ENCODE assay signal across 7 mouse cellular contexts in genomic region chr7:13036806-13037205, GRCm38 (mm10). TPM values are rescaled to one million over a fixed set of nuclear protein-coding genes. Genes with fewer than 3 reads are reported as not detected.
DNase-seq lines count a peak whose midpoint lies in the region; ATAC-seq and TF ChIP-seq lines count a peak whose summit lies in the region.

No protein-coding gene starts in this region.

- H3K9me3 ChIP-seq in lung, postnatal 0 days (ENCODE audit: low read length), result no peaks in the 10 kb centered on the region
- H3K9me3 ChIP-seq in forebrain, embryonic 12.5 days, result no peaks in the 10 kb centered on the region
- H3K9me3 ChIP-seq in limb, embryonic 12.5 days, result no peaks in the 10 kb centered on the region
- H3K9me3 ChIP-seq in stomach, embryonic 14.5 days (ENCODE audit: control insufficient read depth, low read depth, low read length), result no peaks in the 10 kb centered on the region

- WGBS in lung, postnatal 0 days, result 24% methylated on average over 4 of the region's 4 CpGs
- WGBS in forebrain, embryonic 12.5 days, result 46% methylated on average over 4 of the region's 4 CpGs
- WGBS in limb, embryonic 12.5 days, result 40% methylated on average over 4 of the region's 4 CpGs
- 30% methylated on average over 4 of the region's 4 CpGs for WGBS in stomach, embryonic 14.5 days

- H3K27me3 ChIP-seq in lung, postnatal 0 days (replicated peaks; ENCODE audit: insufficient read depth, low read length), result no peaks in the 10 kb centered on the region
- H3K27me3 ChIP-seq in forebrain, embryonic 12.5 days, result peaks cover 13% of the 10 kb centered on the region
- H3K27me3 ChIP-seq in limb, embryonic 12.5 days, result peaks cover 15% of the 10 kb centered on the region
- H3K27me3 ChIP-seq in stomach, embryonic 14.5 days (ENCODE audit: control insufficient read depth, insufficient read depth, low read length), result no peaks in the 10 kb centered on the region

- peak overlapping the region; percentile 62 for H3K4me2 ChIP-seq in lung, postnatal 0 days (replicated peaks; ENCODE audit: low read depth, low read length)
- peak overlapping the region; percentile 91 for H3K4me2 ChIP-seq in forebrain, embryonic 12.5 days
- peak overlapping the region; percentile 92 for H3K4me2 ChIP-seq in limb, embryonic 12.5 days
- H3K4me2 ChIP-seq in stomach, embryonic 14.5 days (replicated peaks; ENCODE audit: low read depth, low read length), result peak overlapping the region; percentile 84

- peak overlapping the region; percentile 100 for H3K27ac ChIP-seq in lung, postnatal 0 days (ENCODE audit: low read length)
- peak overlapping the region; percentile 100; the same call in 1 of the 2 replicates for H3K27ac ChIP-seq in forebrain, embryonic 12.5 days
- H3K27ac ChIP-seq in limb, embryonic 12.5 days, result no peak overlapping the region
- H3K27ac ChIP-seq in stomach, embryonic 14.5 days (ENCODE audit: low read length), result no peak overlapping the region

- H3K4me3 ChIP-seq in lung, postnatal 0 days (ENCODE audit: low read depth, low read length), result peak overlapping the region; percentile 84
- peak overlapping the region; percentile 78 for H3K4me3 ChIP-seq in forebrain, embryonic 12.5 days (replicated peaks)
- H3K4me3 ChIP-seq in limb, embryonic 12.5 days (replicated peaks), result peak overlapping the region; percentile 73
- peak overlapping the region; percentile 51 for H3K4me3 ChIP-seq in stomach, embryonic 14.5 days (ENCODE audit: low read depth, low read length)

- intact Hi-C loops in left cerebral cortex, postnatal 10 days (cut with DNase I), result no loop called here

- H3K4me1 ChIP-seq in lung, postnatal 0 days (ENCODE audit: insufficient read depth, low read depth, low read length), result peaks cover 29% of the 10 kb centered on the region
- peaks cover 47% of the 10 kb centered on the region for H3K4me1 ChIP-seq in forebrain, embryonic 12.5 days
- peaks cover 35% of the 10 kb centered on the region for H3K4me1 ChIP-seq in limb, embryonic 12.5 days (replicated peaks)
- peaks cover 33% of the 10 kb centered on the region for H3K4me1 ChIP-seq in stomach, embryonic 14.5 days (ENCODE audit: control insufficient read depth, insufficient read depth, low read length)

- DNase-seq in lung, postnatal 0 days (ENCODE audit: low spot score), result no peak
- no peak for DNase-seq in lung, postnatal 36 days
- no peak for DNase-seq in left cerebral cortex, postnatal 10 days (ENCODE audit: extremely low spot score in 1 of 2, low spot score in 2 of 2)
- no peak for DNase-seq in adrenal gland, postnatal 4 days (ENCODE audit: low spot score in 2 of 2)

- peaks cover 7% of the 10 kb centered on the region; the same call in 1 of the 2 replicates for H3K36me3 ChIP-seq in lung, postnatal 0 days (ENCODE audit: insufficient read depth, low read length)
- peaks cover 35% of the 10 kb centered on the region for H3K36me3 ChIP-seq in forebrain, embryonic 12.5 days (replicated peaks)
- H3K36me3 ChIP-seq in limb, embryonic 12.5 days, result peaks cover 32% of the 10 kb centered on the region
- H3K36me3 ChIP-seq in stomach, embryonic 14.5 days (ENCODE audit: control insufficient read depth, insufficient read depth, low read length), result peaks cover 30% of the 10 kb centered on the region

- no peak for TF ChIP-seq CTCF in lung, postnatal 0 days (IDR thresholded peaks at IDR 0.05)

- H3K9ac ChIP-seq in lung, postnatal 0 days (replicated peaks; ENCODE audit: low read depth), result peak overlapping the region; percentile 99
- H3K9ac ChIP-seq in forebrain, embryonic 12.5 days, result peak overlapping the region; percentile 97
- peak overlapping the region; percentile 95 for H3K9ac ChIP-seq in limb, embryonic 12.5 days (replicated peaks)
- H3K9ac ChIP-seq in stomach, embryonic 14.5 days (replicated peaks; ENCODE audit: low read depth, low read length), result peak overlapping the region; percentile 93

- TF ChIP-seq EP300 in lung, postnatal 0 days (IDR thresholded peaks at IDR 0.05), result no peak

- ATAC-seq in lung, postnatal 0 days, result no peak
- no peak for ATAC-seq in forebrain, embryonic 12.5 days (ENCODE audit: low FRiP score)
- no peak for ATAC-seq in limb, embryonic 12.5 days (ENCODE audit: insufficient number of reproducible peaks, insufficient read depth, low FRiP score, low TSS enrichment, low read depth)
- ATAC-seq in stomach, embryonic 14.5 days (ENCODE audit: insufficient number of reproducible peaks, insufficient read depth, low FRiP score, low read depth), result no peak

RNA-seq across cellular contexts. Expression of gene Ube2m, which starts 1.3 kb away (rescaled TPM):
- 67.8 and 78.1 TPM in 2 replicates for polyA plus RNA-seq in lung, postnatal 0 days (2015; fragmentation: Nextera tagmentation; extraction: Ambion mirVana)
- 107 and 154 TPM in 2 replicates for polyA plus RNA-seq in forebrain, embryonic 12.5 days (2016; fragmentation: Nextera tagmentation; extraction: Ambion mirVana)
- 160 and 165 TPM in 2 replicates for polyA plus RNA-seq in limb, embryonic 12.5 days (2016; fragmentation: Nextera tagmentation; extraction: Ambion mirVana)
- polyA plus RNA-seq in stomach, embryonic 14.5 days (2014; fragmentation: Nextera tagmentation; extraction: Ambion mirVana), result 56.6 and 59.6 TPM in 2 replicates
- 100 to 1,000 TPM; 221 to 229 TPM for total RNA-seq in left cerebral cortex, postnatal 10 days (2021)
- total RNA-seq in adrenal gland, postnatal 4 days (2021), result 100 to 1,000 TPM; 168 to 181 TPM

RNA-seq across cellular contexts. Expression of gene Chmp2a, which starts 2.2 kb away (rescaled TPM):
- polyA plus RNA-seq in lung, postnatal 0 days (2015; fragmentation: Nextera tagmentation; extraction: Ambion mirVana), result 254 and 264 TPM in 2 replicates
- polyA plus RNA-seq in forebrain, embryonic 12.5 days (2016; fragmentation: Nextera tagmentation; extraction: Ambion mirVana), result 127 and 132 TPM in 2 replicates
- polyA plus RNA-seq in limb, embryonic 12.5 days (2016; fragmentation: Nextera tagmentation; extraction: Ambion mirVana), result 102 and 104 TPM in 2 replicates
- polyA plus RNA-seq in stomach, embryonic 14.5 days (2014; fragmentation: Nextera tagmentation; extraction: Ambion mirVana), result 150 and 157 TPM in 2 replicates
- 100 to 1,000 TPM; 133 to 134 TPM for total RNA-seq in left cerebral cortex, postnatal 10 days (2021)
- total RNA-seq in adrenal gland, postnatal 4 days (2021), result 100 to 1,000 TPM; 181 to 189 TPM

RNA-seq across cellular contexts. Expression of gene Mzf1, which starts 17.8 kb away (rescaled TPM):
- 2.0 and 2.1 TPM in 2 replicates for polyA plus RNA-seq in lung, postnatal 0 days (2015; fragmentation: Nextera tagmentation; extraction: Ambion mirVana)
- 5.3 and 5.4 TPM in 2 replicates for polyA plus RNA-seq in forebrain, embryonic 12.5 days (2016; fragmentation: Nextera tagmentation; extraction: Ambion mirVana)
- polyA plus RNA-seq in limb, embryonic 12.5 days (2016; fragmentation: Nextera tagmentation; extraction: Ambion mirVana), result 3.8 and 3.9 TPM in 2 replicates
- 3.1 and 3.4 TPM in 2 replicates for polyA plus RNA-seq in stomach, embryonic 14.5 days (2014; fragmentation: Nextera tagmentation; extraction: Ambion mirVana)
- 10 to 100 TPM; 15.2 to 15.9 TPM for total RNA-seq in left cerebral cortex, postnatal 10 days (2021)
- total RNA-seq in adrenal gland, postnatal 4 days (2021), result 1 to 10 TPM; 5.5 to 6.0 TPM

RNA-seq across cellular contexts. Expression of gene Zbtb45, which starts 27.0 kb away (rescaled TPM):
- polyA plus RNA-seq in lung, postnatal 0 days (2015; fragmentation: Nextera tagmentation; extraction: Ambion mirVana), result 11.9 and 12.2 TPM in 2 replicates
- polyA plus RNA-seq in forebrain, embryonic 12.5 days (2016; fragmentation: Nextera tagmentation; extraction: Ambion mirVana), result 34.9 and 35.9 TPM in 2 replicates
- polyA plus RNA-seq in limb, embryonic 12.5 days (2016; fragmentation: Nextera tagmentation; extraction: Ambion mirVana), result 28.7 and 29.9 TPM in 2 replicates
- 21.3 and 21.8 TPM in 2 replicates for polyA plus RNA-seq in stomach, embryonic 14.5 days (2014; fragmentation: Nextera tagmentation; extraction: Ambion mirVana)
- total RNA-seq in left cerebral cortex, postnatal 10 days (2021), result 10 to 100 TPM; 31.3 to 32.1 TPM
- total RNA-seq in adrenal gland, postnatal 4 days (2021), result 10 to 100 TPM; 18.4 to 18.5 TPM

RNA-seq across cellular contexts. Expression of gene Trim28, which starts 37.9 kb away (rescaled TPM):
- 85.6 and 87.2 TPM in 2 replicates for polyA plus RNA-seq in lung, postnatal 0 days (2015; fragmentation: Nextera tagmentation; extraction: Ambion mirVana)
- polyA plus RNA-seq in forebrain, embryonic 12.5 days (2016; fragmentation: Nextera tagmentation; extraction: Ambion mirVana), result 370 and 396 TPM in 2 replicates
- 496 and 531 TPM in 2 replicates for polyA plus RNA-seq in limb, embryonic 12.5 days (2016; fragmentation: Nextera tagmentation; extraction: Ambion mirVana)
- 386 and 397 TPM in 2 replicates for polyA plus RNA-seq in stomach, embryonic 14.5 days (2014; fragmentation: Nextera tagmentation; extraction: Ambion mirVana)
- total RNA-seq in left cerebral cortex, postnatal 10 days (2021), result 100 to 1,000 TPM; 252 to 265 TPM
- 100 to 1,000 TPM; 392 to 400 TPM for total RNA-seq in adrenal gland, postnatal 4 days (2021)

Comparison
In these comparisons a context has a peak if more than half of its experiments do, and no peak if none do; other contexts are left out.
1. H3K27ac ChIP-seq: peak in lung, postnatal 0 days (single experiment) and forebrain, embryonic 12.5 days (single experiment); none in limb, embryonic 12.5 days (single experiment) and stomach, embryonic 14.5 days (single experiment).
2. Peak in every context shown above with its lines, with median percentiles within 50 percentile points of each other: H3K4me2 ChIP-seq, H3K4me3 ChIP-seq and H3K9ac ChIP-seq.